Mouse (Mus musculus) stomach, embryonic 16.5 days (tissue): ENCODE measurements around the gene Slc9b1. TPM values are rescaled to one million over a fixed set of nuclear protein-coding genes. Genes with fewer than 3 reads are reported as not detected.

Experiments used
- ATAC-seq: fragments of 200-750 bp; cut with Nextera tagmentation; 2 replicates; pipeline ENCODE4 v1.8.0; 2017; ENCODE audit warnings: moderate number of reproducible peaks, moderate TSS enrichment; ENCODE audit not compliant: insufficient read depth, low FRiP score
- H3K27ac ChIP-seq: fragments of 300-500 bp; sonication (generic); 2 replicates; pipeline ENCODE4 v1.5.1; 2014; ENCODE audit warnings: low read length
- H3K27me3 ChIP-seq: fragments of 300-500 bp; sonication (generic); 2 replicates; pipeline ENCODE4 v1.6.1; 2014; ENCODE audit warnings: low read length, control low read depth, mixed read lengths; ENCODE audit not compliant: control insufficient read depth, insufficient read depth
- H3K36me3 ChIP-seq: fragments of 300-500 bp; sonication (generic); 2 replicates; pipeline ENCODE4 v1.6.1; 2014; ENCODE audit warnings: low read length; ENCODE audit not compliant: control insufficient read depth, insufficient read depth
- H3K4me1 ChIP-seq: fragments of 300-500 bp; sonication (generic); 2 replicates; pipeline ENCODE4 v1.6.1; 2014; ENCODE audit warnings: low read length, control low read depth, mixed read lengths; ENCODE audit not compliant: control insufficient read depth, insufficient read depth
- H3K4me2 ChIP-seq: fragments of 300-500 bp; sonication (generic); 2 replicates; pipeline ENCODE4 v1.6.1; 2014; ENCODE audit warnings: low read depth, low read length, mixed read lengths
- H3K4me3 ChIP-seq: fragments of 300-500 bp; sonication (generic); replicated peaks from 2 replicates; pipeline ENCODE4 v1.5.1; 2014; ENCODE audit warnings: mild to moderate bottlenecking, low read length
- H3K9ac ChIP-seq: fragments of 300-500 bp; sonication (generic); 2 replicates; pipeline ENCODE4 v1.6.1; 2014; ENCODE audit warnings: low read length
- H3K9me3 ChIP-seq: fragments of 300-500 bp; sonication (generic); replicated peaks from 2 replicates; pipeline ENCODE4 v1.6.1; 2016; ENCODE audit warnings: low read length, control low read depth; ENCODE audit not compliant: control insufficient read depth
- WGBS: fragments of 180-500 bp; shearing (Covaris S2); extraction: QIAGEN DNeasy Blood & Tissue Kit; methylation state at CpG from one replicate; pipeline ENCODE4 v1.1.7; 2014; 5-methylcytosine and 5-hydroxymethylcytosine counted together
- polyA plus RNA-seq: library from polyadenylated mRNA; unstranded; fragments of >200 nt; fragmentation: Nextera tagmentation; extraction: Ambion mirVana; gene quantifications from 2 replicates; pipeline ENCODE4 v1.2.1, GENCODE M21; 2015

The Slc9b1 gene
- polyA plus RNA-seq, 1 experiment from 2014 or later = 0.34 TPM

- Histone ChIP-seq H3K4me3 (no peak overlapping the region), H3K4me1 (no peaks in the 10 kb centered on the region), H3K4me2 (no peak overlapping the region), H3K9ac (no peak overlapping the region), H3K9me3 (no peaks in the 10 kb centered on the region), H3K27me3 (no peaks in the 10 kb centered on the region), H3K27ac (no peak overlapping the region), H3K36me3 (no peaks in the 10 kb centered on the region)
- ATAC-seq = no peak
- 92% methylated on average over 3 of the region's 3 CpGs for WGBS
Observed at GRCm38 (mm10) chr3:135351857-135352256, 4.0 kb downstream of the Slc9b1 start.

GRCm38 (mm10) chr3:135357394-135357793, 9.6 kb downstream of the Slc9b1 start:
- Histone ChIP-seq H3K4me2 (no peak overlapping the region), H3K9ac (no peak overlapping the region), H3K27me3 (no peaks in the 10 kb centered on the region), H3K4me1 (no peaks in the 10 kb centered on the region), H3K36me3 (no peaks in the 10 kb centered on the region), H3K27ac (no peak overlapping the region), H3K9me3 (no peaks in the 10 kb centered on the region), H3K4me3 (no peak overlapping the region)
- 86% methylated on average over 4 of the region's 4 CpGs for WGBS
- no peak for ATAC-seq

DNA sequence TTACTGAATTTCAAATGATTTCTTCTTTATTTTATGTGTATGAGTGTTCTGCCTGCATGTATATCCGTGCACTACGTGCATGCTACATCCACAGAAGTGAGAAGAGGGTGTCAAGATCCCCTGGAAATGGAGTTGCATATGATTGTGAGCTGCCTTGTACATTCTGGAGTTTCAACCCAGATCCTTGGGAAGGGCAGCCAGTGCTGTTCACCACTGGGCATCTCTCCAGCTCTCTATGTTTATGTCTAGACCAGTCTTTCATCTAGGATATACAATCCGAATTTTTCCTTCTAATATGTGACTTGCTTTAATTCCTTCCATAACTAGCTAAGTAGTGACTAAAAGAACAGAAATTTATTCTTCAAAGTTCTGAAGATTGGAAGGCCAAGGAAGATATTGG, 28.0 kb downstream of the Slc9b1 start:
- Histone ChIP-seq H3K4me1 (no peaks in the 10 kb centered on the region), H3K27ac (no peak overlapping the region), H3K4me2 (no peak overlapping the region), H3K27me3 (no peaks in the 10 kb centered on the region), H3K9ac (no peak overlapping the region), H3K9me3 (no peaks in the 10 kb centered on the region), H3K36me3 (no peaks in the 10 kb centered on the region), H3K4me3 (no peak overlapping the region)
- WGBS = 65% methylated on average over 3 of the region's 3 CpGs
- no peak for ATAC-seq

GRCm38 (mm10) chr3:135377445-135377844, 29.6 kb downstream of the Slc9b1 start:
- H3K4me1 ChIP-seq = no peaks in the 10 kb centered on the region
- no peaks in the 10 kb centered on the region for H3K27me3 ChIP-seq
- no peak overlapping the region for H3K27ac ChIP-seq
- no peak overlapping the region for H3K4me2 ChIP-seq
- no peak for ATAC-seq
- no peak overlapping the region for H3K4me3 ChIP-seq
- H3K36me3 ChIP-seq = no peaks in the 10 kb centered on the region
- H3K9me3 ChIP-seq = no peaks in the 10 kb centered on the region
- WGBS = 80% methylated on average over 10 of the region's 10 CpGs
- no peak overlapping the region for H3K9ac ChIP-seq

DNA sequence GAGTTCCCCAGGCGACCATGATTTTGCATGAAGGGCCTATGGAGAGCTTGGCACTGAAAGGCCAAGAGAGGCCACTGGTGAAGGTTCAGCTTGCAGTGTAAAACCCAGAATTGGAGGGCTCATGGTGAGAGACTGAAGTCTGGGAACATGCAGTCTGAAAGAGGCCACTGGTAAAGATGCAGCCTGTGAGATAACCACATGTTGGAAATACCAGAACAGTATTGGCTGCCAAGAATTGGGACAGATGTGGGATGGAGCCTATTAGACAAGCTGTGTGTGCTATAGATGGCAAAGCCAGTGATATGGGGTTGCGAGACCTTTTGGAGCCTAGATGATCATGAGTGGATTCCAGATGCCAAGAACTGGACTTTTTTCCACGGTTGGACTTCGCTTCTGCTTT, 32.0 kb downstream of the Slc9b1 start:
- H3K4me2 ChIP-seq = no peak overlapping the region
- no peaks in the 10 kb centered on the region for H3K27me3 ChIP-seq
- 94% methylated on average over 4 of the region's 4 CpGs for WGBS
- H3K9ac ChIP-seq = no peak overlapping the region
- no peaks in the 10 kb centered on the region for H3K4me1 ChIP-seq
- H3K4me3 ChIP-seq = no peak overlapping the region
- H3K9me3 ChIP-seq = no peaks in the 10 kb centered on the region
- H3K36me3 ChIP-seq = no peaks in the 10 kb centered on the region
- H3K27ac ChIP-seq = no peak overlapping the region
- ATAC-seq = no peak

DNA sequence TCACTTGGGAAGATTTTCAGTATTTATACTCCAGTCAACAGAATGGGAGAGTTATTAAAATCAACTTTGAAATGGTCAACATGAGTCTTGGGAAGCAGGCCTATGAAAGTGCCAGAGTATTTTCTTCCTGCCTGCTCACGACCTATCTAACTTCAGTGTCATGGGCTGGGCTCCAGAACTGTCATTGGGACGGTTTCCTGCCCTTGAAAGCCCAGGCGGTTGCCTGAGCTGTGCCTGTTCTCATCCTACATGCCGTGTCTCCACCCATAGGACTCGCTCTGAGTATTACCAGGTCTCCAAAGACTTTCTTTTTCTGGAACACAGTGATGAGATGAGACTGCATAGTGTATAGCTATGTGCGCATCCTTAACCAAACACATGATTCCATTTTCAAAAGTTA, 45.4 kb downstream of the Slc9b1 start:
- no peak for ATAC-seq
- Histone ChIP-seq H3K9ac (no peak overlapping the region), H3K4me2 (no peak overlapping the region), H3K36me3 (no peaks in the 10 kb centered on the region), H3K27me3 (no peaks in the 10 kb centered on the region), H3K4me1 (no peaks in the 10 kb centered on the region), H3K9me3 (no peaks in the 10 kb centered on the region), H3K4me3 (no peak overlapping the region), H3K27ac (no peak overlapping the region)
- WGBS = 62% methylated on average over 6 of the region's 6 CpGs

DNA sequence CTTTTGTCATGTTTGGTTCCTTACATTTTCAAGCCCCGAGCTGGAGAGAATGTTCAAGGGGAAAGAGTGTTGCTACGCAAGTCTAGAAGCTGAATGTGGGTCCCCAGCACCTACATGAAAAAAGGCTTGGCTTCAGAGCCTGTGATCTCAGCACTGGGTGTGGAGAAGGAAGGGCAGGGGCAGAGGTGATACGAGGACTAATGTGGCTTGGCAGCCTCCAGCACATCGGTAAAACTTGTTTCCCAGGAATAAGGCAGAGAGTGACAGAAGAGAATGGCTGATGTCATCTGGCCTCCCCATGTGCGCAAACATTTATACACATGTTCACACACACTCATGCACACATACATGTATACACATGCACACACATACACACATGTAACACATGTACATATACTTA, 47.3 kb downstream of the Slc9b1 start:
- H3K9me3 ChIP-seq = no peaks in the 10 kb centered on the region
- 59% methylated on average over 5 of the region's 5 CpGs for WGBS
- no peak overlapping the region for H3K27ac ChIP-seq
- no peak overlapping the region for H3K9ac ChIP-seq
- no peak overlapping the region for H3K4me3 ChIP-seq
- H3K4me2 ChIP-seq = no peak overlapping the region
- H3K36me3 ChIP-seq = no peaks in the 10 kb centered on the region
- H3K27me3 ChIP-seq = no peaks in the 10 kb centered on the region
- H3K4me1 ChIP-seq = no peaks in the 10 kb centered on the region
- ATAC-seq = peak; percentile 53; the same call in 1 of the 2 replicates

DNA sequence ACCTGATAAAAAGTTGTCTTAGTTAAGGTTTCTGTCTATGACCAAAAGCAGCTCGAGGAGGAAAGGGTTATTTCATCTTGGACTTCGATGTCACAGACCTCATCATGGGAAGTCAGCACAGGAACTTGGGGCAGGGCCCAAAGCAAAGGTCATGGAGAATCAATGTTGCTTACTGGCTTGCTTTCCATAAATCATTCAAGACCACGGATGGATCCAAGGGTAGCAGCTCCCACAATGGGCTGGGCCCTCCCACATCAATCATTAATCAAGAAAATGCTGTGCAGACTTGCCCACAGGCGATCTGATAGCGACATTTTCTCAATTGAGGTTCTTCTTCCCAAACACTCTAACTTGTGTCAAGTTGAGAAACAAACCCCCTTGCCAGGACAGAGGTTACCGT, 48.3 kb downstream of the Slc9b1 start:
- no peaks in the 10 kb centered on the region for H3K36me3 ChIP-seq
- WGBS = 39% methylated on average over 6 of the region's 6 CpGs
- no peak overlapping the region for H3K9ac ChIP-seq
- H3K4me3 ChIP-seq = no peak overlapping the region
- H3K4me2 ChIP-seq = no peak overlapping the region
- H3K4me1 ChIP-seq = no peaks in the 10 kb centered on the region
- H3K27ac ChIP-seq = no peak overlapping the region
- H3K9me3 ChIP-seq = no peaks in the 10 kb centered on the region
- no peak for ATAC-seq
- H3K27me3 ChIP-seq = no peaks in the 10 kb centered on the region

- Histone ChIP-seq H3K27ac (no peak overlapping the region), H3K9ac (no peak overlapping the region), H3K4me2 (no peak overlapping the region), H3K4me3 (no peak overlapping the region), H3K36me3 (no peaks in the 10 kb centered on the region), H3K27me3 (no peaks in the 10 kb centered on the region), H3K4me1 (no peaks in the 10 kb centered on the region), H3K9me3 (no peaks in the 10 kb centered on the region)
- ATAC-seq = no peak
Observed at GRCm38 (mm10) chr3:135397112-135397511, 49.3 kb downstream of the Slc9b1 start.

DNA sequence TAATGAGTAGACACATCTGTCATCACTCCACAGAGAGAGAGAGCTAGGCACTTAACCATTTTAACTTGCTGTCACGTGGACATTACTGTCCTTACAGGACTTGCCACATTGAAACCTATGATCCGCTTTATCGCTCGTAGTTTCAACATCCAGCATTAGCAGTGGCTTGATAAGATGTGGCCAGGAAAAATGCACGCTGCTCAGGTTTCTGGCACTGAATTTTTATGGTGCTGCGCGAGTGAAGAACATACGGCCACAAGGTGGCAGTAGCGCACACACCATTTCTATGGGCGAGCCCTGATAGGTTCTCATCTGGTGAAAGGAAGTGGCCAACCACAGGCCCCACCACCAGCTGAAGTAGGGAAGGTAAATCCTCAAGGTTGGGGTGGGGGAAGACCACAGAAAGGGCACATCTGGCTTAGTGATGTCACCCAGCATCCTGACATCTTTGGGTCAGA, 54.4 kb downstream of the Slc9b1 start:
- Histone ChIP-seq H3K27ac (no peak overlapping the region), H3K9ac (no peak overlapping the region), H3K36me3 (no peaks in the 10 kb centered on the region), H3K9me3 (no peaks in the 10 kb centered on the region), H3K27me3 (no peaks in the 10 kb centered on the region), H3K4me1 (no peaks in the 10 kb centered on the region), H3K4me3 (no peak overlapping the region), H3K4me2 (no peak overlapping the region)
- 6% methylated on average over 10 of the region's 10 CpGs for WGBS
- ATAC-seq = peak; percentile 78
